Mouse (Mus musculus): ENCODE measurements at regions not wholly inside any gene's neighbourhood (a gene's known extent, or its start where the extent isn't known, plus 50 kb on each side); places are given as distances from the start of the nearest gene placed in this dataset.

DNA sequence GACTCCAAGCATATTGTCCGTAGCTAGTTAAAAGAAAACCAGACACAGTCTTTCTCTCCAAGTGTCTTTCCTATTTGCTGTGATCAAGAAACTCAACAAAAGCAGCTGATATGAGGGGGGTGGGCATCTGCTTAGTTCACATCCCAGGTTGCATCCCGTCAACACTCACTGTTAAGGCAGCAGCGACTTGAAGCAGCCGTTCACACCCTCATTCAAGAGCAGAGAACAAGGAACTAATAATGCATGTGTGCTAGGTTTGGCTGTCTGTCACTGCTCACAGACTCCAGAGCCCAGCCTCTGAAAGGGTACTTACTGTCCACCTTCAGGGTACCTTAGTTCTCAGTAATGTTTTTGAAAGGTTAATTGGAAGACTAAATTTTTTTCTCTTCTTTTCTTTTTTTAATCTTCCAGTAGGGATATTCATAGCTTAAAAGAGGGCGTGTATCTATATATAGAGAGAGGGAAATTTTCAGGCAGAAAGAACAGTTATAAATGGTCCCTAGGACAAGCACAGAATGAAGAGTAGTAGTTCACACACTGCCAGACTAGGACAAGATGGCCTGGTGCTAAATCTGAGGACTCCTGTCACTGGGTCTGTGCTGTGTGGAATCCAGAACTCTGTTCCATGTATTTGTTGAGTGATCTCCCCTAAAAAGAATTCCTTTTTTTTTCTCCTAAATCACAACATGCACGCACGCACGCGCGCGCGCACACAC, 199.1 kb upstream of the BB014433 start:
- DNase-seq, result no peak

DNA sequence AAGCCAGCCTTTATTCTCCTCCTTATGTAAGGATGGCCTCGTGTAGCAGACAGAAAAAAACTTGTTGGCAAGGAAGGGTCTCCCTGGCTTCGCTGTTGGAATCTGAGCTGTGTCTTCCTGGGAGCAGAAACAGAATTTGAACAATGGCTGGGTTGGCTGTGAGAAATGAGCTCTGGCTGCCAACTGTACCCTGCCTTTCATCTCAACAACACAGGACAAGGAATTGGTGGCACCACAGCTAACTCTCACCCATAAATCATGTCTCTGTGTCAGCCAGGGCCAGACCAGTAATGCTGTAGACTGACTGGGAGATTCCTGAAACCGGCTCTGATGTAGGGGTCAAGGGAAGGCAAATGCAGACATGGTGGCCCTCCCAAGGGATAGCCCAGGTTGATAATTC, 189.5 kb upstream of the BB014433 start:
- no peak for DNase-seq

DNA sequence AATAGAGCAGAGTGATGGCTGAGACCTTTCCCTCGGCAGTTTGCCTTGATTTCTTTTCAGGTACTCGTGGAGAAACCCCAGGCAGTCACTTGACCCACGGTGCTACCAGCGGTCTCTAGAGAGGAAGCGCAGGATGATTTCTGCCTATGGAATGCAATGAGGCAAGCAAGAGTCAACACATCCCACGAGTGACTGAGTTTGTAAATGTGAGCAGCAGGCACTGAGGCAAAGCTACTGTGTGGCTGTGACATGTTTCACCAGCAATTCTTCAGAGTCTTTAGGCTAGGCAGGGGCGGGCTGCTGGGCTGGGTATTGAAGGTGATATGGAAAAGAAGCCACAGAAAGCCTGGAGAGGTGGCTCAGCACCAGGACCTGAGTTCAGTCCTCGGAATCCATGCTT, 187.4 kb upstream of the BB014433 start:
- no peak for DNase-seq

DNA sequence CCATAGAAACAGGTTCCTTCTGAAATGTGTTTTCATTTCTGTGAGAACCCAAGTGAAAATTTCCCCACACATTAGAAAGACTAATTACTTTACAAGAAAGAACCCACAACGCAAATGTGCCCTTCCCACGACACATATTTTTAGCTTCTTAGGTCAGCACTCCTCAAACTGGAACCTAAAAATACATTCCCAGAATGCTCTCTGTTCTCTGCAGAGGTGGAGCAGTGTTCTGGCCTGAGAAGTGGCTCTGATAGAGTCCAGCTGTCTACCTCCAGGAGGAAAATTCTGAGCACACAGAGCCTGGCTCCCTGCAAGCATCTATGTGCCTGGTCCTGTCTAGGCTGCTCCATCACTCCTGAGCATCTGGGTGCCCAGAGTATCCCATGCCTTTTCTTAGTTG, 184.3 kb upstream of the BB014433 start:
- no peak for DNase-seq

DNA sequence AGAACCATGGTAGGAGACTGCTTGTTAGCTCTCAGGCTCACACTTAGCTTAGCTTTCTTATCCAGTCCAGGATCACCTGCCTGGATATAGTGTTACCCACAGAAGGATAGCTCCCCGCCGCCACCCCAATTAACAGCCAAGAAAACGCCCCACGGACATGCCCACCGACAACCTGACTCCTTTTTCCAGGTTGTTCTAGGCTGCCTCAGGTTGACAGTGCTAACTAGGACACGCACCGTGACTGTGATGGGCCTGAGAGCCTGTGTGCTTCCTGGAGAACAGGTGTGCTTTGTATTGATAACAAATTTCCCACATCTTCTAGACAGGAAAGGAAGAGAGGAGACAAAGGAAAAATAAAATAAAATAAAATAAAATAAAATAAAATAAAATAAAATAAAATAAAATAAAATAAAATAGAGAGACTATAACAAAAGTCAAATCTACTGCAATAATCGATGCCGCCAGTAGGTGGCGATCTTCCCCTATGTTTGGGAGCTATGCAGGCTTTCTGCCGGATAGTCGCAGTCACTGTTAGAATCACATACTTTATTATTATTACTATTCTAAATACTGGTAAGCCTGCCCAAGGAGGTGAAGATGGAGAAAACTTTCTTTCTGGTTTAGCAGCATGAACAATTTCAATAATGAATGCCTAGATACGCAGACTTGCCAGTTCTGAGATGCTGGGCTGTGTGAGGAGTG, 175.5 kb upstream of the BB014433 start:
- peak; percentile 38 for DNase-seq

DNA sequence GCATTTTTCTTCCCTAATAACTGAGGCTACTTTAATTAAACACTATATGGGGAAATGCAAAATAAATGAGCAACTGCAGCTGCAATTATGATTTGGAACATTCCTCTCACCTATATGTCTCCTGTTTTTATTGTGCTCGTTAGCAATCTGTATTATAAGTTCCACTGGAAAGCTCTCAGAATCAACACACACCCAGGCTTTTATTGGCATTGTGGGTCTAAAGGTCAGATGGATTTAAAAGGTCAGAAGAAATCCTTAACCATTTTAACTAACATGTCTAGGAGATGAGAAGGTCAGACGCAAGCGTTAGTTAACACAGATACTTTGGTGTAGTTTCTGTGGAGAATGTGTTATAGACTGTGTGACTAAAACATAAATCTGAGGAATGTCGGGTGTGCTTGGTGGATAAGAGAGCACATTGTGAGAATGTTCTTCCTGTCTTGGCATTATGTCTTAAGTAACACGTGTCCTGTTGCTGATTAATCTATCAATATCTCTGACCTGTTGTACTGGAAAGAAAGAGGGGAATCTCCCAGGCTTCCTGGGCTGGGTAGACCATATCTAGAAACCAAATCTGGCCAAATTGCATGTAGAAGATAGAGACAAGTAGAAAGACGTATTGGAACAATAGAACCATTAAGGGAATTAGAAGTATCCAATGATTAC, 164.1 kb upstream of the BB014433 start:
- DNase-seq, result no peak

DNA sequence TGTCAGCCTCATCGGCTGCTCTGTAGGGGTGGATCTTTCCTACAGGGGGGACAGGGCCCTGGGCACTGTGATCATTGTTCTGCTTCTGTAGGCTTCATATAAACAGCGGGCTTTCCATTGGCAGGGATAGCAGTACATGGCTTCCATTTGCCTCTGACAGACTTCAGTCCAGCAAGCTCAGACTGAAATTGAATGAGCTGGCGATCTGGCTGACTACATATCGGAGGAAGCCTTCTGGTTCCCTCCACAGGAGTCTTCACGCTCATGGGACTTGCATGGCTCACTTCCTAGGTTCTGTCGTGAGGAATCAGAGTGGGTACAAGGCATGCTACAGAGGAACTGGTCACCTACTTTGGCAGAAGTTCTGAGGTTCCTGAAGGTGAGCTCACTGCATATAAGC, 155.7 kb upstream of the BB014433 start:
- no peak for DNase-seq

DNA sequence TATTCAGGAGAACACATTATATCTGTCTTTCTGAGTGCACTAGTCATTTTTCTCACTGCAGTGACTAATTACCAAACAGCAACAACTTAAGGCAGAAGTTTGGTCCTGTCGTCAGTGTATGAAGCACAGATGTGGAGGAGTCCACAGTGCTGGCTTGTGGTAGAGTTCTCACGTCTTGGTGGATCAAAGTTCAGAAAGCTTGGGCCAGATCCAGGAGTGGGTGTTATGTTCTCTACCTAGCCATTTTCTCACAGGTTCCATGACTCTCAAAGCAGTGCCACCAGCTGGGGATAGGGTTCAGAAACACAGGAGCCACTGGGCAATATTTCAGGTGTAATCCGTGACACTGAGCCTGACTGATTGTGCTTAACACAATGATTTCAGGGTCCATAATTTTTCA, 144.8 kb upstream of the BB014433 start:
- peak; percentile 28 for DNase-seq

DNA sequence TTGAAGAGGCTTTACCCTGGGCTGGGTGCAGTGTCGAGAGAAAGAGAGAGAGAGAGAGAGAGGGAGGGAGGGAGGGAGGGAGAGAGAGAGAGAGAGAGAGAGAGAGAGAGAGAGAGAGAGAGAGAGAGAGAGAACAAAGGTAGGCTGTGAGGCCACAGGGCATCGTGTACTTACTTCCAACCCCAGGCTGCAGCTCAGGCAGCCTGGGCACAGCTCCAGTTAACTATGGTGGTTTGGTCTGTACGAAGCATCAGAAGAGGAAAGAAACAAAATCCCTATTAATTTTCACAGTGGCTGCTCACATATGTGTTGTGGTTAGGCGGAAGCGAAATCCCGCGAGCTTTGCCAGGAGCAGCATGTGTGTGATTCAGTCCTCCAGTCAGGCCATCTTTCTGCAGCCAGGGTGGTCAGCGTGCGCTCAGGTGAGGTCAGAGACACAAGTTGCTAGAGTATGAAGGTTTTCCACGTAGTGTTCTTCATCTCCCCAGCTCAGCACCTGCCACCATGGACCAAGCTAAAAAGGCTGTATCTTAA, 143.3 kb upstream of the BB014433 start:
- DNase-seq, result no peak

Measured in kidney, adult 18-20 months (tissue).